Mouse (Mus musculus): ENCODE results near the gene Fam196b. TPM values are rescaled to one million over a fixed set of nuclear protein-coding genes. Genes with fewer than 3 reads are reported as not detected.

The Fam196b gene
- polyA plus RNA-seq, 1 experiment from 2014 or later: 0.20 TPM

DNA sequence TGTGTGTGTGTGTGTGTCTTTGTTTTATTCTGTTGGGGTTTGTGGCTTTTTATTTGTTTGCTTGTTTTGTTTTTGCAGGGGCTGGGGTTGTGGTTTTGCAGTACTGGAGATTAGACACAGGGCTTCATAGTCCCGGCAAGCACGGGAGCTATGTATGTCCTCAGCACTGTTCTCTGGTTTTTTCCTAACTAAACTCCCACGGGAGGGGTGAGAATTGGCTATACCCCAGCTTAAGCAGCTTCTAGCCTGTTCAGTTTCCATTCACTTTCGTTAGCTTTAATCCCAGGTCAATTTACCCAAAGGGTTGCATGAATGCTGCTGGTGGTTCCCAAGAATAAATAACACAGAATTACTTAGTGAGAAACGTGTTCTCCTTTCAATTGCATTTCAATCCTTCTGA, 92.2 kb downstream of the Fam196b start:
- H3K27me3 ChIP-seq (ENCODE audit: control insufficient read depth, insufficient read depth, low read length): no peaks in the 10 kb centered on the region
- no peak overlapping the region for H3K27ac ChIP-seq (ENCODE audit: low read length)
- H3K4me2 ChIP-seq (ENCODE audit: low read depth, low read length): no peak overlapping the region
- H3K36me3 ChIP-seq (ENCODE audit: control insufficient read depth, insufficient read depth): no peaks in the 10 kb centered on the region
- 41% methylated on average over 5 of the region's 5 CpGs for WGBS
- ATAC-seq (replicated peaks; ENCODE audit: extremely low read depth, insufficient read depth, low FRiP score): no peak
- no peak overlapping the region for H3K9ac ChIP-seq (ENCODE audit: low read length)
- no peak overlapping the region for H3K4me3 ChIP-seq (ENCODE audit: low read length)
- H3K4me1 ChIP-seq (ENCODE audit: control insufficient read depth, insufficient read depth, low read length): no peaks in the 10 kb centered on the region
- no peaks in the 10 kb centered on the region for H3K9me3 ChIP-seq (replicated peaks; ENCODE audit: control insufficient read depth, low read length)

- Histone ChIP-seq H3K9ac (ENCODE audit: low read length) (no peak overlapping the region), H3K36me3 (ENCODE audit: control insufficient read depth, insufficient read depth) (no peaks in the 10 kb centered on the region), H3K27ac (ENCODE audit: low read length) (no peak overlapping the region), H3K9me3 (replicated peaks; ENCODE audit: control insufficient read depth, low read length) (no peaks in the 10 kb centered on the region), H3K4me3 (ENCODE audit: low read length) (no peak overlapping the region), H3K4me1 (ENCODE audit: control insufficient read depth, insufficient read depth, low read length) (no peaks in the 10 kb centered on the region), H3K4me2 (ENCODE audit: low read depth, low read length) (no peak overlapping the region), H3K27me3 (ENCODE audit: control insufficient read depth, insufficient read depth, low read length) (no peaks in the 10 kb centered on the region)
- ATAC-seq (replicated peaks; ENCODE audit: extremely low read depth, insufficient read depth, low FRiP score): no peak
- 59% methylated on average over 9 of the region's 9 CpGs for WGBS
Measured at GRCm38 (mm10) chr11:34415884-34416618, 101.4 kb downstream of the Fam196b start.

DNA sequence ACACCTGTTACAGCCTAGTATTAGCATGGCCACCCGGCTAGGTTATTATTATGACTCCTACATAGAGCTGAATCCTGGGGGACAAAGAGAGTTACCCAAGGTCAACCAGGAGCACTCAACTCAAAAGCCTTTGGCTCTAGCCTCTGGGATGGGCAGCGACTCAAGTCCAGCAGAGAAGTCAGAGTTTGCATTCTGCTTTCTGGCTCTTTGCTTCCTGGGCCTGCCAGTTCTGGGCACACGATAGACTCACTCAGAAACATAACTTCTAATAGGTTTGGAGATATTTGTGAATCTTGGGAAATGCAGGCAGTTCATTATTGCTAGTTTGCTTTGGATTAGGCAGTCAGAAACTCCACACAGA, 102.0 kb downstream of the Fam196b start:
- Histone ChIP-seq H3K4me3 (ENCODE audit: low read length) (no peak overlapping the region), H3K4me2 (ENCODE audit: low read depth, low read length) (no peak overlapping the region), H3K36me3 (ENCODE audit: control insufficient read depth, insufficient read depth) (no peaks in the 10 kb centered on the region), H3K4me1 (ENCODE audit: control insufficient read depth, insufficient read depth, low read length) (no peaks in the 10 kb centered on the region), H3K9ac (ENCODE audit: low read length) (no peak overlapping the region), H3K9me3 (replicated peaks; ENCODE audit: control insufficient read depth, low read length) (no peaks in the 10 kb centered on the region), H3K27me3 (ENCODE audit: control insufficient read depth, insufficient read depth, low read length) (no peaks in the 10 kb centered on the region), H3K27ac (ENCODE audit: low read length) (no peak overlapping the region)
- 63% methylated on average over 3 of the region's 3 CpGs for whole genome bisulfite sequencing
- ATAC-seq (replicated peaks; ENCODE audit: extremely low read depth, insufficient read depth, low FRiP score): no peak

DNA sequence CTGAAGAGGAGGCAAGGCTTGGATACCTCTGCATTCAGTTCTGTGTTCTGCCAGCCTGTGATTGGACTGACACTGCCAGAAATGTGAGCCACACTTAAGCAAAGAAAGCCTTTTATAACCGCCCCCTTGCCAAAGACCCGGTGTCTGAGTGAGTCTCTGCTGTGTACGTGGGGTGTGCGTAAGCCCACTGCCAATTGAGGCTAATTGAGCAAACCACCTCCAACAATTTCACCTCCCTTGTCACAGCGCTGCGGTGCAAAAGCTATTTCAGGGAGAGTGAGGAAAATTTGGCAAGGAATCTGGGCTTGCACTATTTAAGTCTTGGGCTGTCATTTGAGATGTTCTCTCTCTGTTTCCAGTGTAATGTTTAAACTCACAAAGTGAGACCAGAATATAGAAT, 106.4 kb downstream of the Fam196b start:
- Histone ChIP-seq H3K9me3 (replicated peaks; ENCODE audit: control insufficient read depth, low read length) (no peaks in the 10 kb centered on the region), H3K4me1 (ENCODE audit: control insufficient read depth, insufficient read depth, low read length) (no peaks in the 10 kb centered on the region), H3K27me3 (ENCODE audit: control insufficient read depth, insufficient read depth, low read length) (no peaks in the 10 kb centered on the region), H3K9ac (ENCODE audit: low read length) (no peak overlapping the region), H3K4me2 (ENCODE audit: low read depth, low read length) (no peak overlapping the region), H3K4me3 (ENCODE audit: low read length) (no peak overlapping the region), H3K36me3 (ENCODE audit: control insufficient read depth, insufficient read depth) (no peaks in the 10 kb centered on the region), H3K27ac (ENCODE audit: low read length) (no peak overlapping the region)
- 77% methylated on average over 6 of the region's 6 CpGs for WGBS
- ATAC-seq (replicated peaks; ENCODE audit: extremely low read depth, insufficient read depth, low FRiP score): no peak

DNA sequence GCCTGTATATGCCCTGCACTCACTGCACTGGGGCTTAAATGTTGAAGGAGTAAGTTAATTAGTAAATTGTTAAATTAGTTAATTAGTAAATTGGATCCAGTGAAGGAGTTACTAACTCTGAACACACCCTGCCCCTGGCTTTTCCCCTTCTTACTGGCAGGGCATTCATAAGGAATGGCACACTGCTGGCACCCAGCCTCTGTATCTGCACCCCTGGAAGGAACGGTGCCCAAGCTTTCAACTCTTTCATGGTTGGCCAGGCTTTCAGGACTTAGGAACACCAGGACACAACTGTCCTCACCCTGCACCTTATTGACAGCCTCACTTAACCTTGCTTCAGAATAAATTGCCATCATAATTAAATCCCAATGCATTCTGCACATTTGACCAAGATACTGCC, 109.9 kb downstream of the Fam196b start:
- no peaks in the 10 kb centered on the region for H3K27me3 ChIP-seq (ENCODE audit: control insufficient read depth, insufficient read depth, low read length)

DNA sequence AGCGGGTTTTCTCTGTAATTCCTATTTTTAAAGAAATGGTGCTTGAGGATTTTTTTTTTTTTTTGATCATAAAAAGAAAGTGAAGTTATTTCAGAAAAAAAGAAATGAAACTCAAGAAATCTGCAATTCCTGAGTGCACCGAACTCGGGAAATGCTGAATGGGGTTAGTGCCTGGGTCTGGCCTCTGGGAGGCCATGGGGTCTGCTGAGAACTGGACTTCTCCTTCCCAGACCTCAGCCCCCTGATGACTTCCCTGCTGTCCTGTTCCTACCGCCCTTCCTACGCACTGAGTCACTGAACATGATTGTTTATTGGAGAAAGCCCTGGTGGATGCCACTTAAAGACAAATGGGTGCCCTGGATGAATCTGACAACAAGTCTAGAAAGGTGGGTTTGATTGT, 112.6 kb downstream of the Fam196b start:
- Histone ChIP-seq H3K4me3 (ENCODE audit: low read length) (no peak overlapping the region), H3K9ac (ENCODE audit: low read length) (no peak overlapping the region), H3K4me2 (ENCODE audit: low read depth, low read length) (no peak overlapping the region), H3K4me1 (ENCODE audit: control insufficient read depth, insufficient read depth, low read length) (no peaks in the 10 kb centered on the region), H3K27ac (ENCODE audit: low read length) (no peak overlapping the region), H3K9me3 (replicated peaks; ENCODE audit: control insufficient read depth, low read length) (no peaks in the 10 kb centered on the region), H3K27me3 (ENCODE audit: control insufficient read depth, insufficient read depth, low read length) (no peaks in the 10 kb centered on the region), H3K36me3 (ENCODE audit: control insufficient read depth, insufficient read depth) (no peaks in the 10 kb centered on the region)
- no peak for ATAC-seq (replicated peaks; ENCODE audit: extremely low read depth, insufficient read depth, low FRiP score)
- WGBS: 80% methylated on average over 5 of the region's 5 CpGs

More for the DNA sequence above, 109.9 kb downstream of the Fam196b start:
- no peaks in the 10 kb centered on the region for H3K9me3 ChIP-seq (replicated peaks; ENCODE audit: control insufficient read depth, low read length)
- no peak for ATAC-seq (replicated peaks; ENCODE audit: extremely low read depth, insufficient read depth, low FRiP score)
- no peak overlapping the region for H3K4me3 ChIP-seq (ENCODE audit: low read length)
- H3K36me3 ChIP-seq (ENCODE audit: control insufficient read depth, insufficient read depth): no peaks in the 10 kb centered on the region
- no peak overlapping the region for H3K9ac ChIP-seq (ENCODE audit: low read length)
- WGBS: 76% methylated on average over 1 of the region's 1 CpGs
- H3K4me2 ChIP-seq (ENCODE audit: low read depth, low read length): no peak overlapping the region
- no peak overlapping the region for H3K27ac ChIP-seq (ENCODE audit: low read length)
- no peaks in the 10 kb centered on the region for H3K4me1 ChIP-seq (ENCODE audit: control insufficient read depth, insufficient read depth, low read length)

- Histone ChIP-seq H3K4me2 (ENCODE audit: low read depth, low read length) (no peak overlapping the region), H3K4me1 (ENCODE audit: control insufficient read depth, insufficient read depth, low read length) (no peaks in the 10 kb centered on the region), H3K27ac (ENCODE audit: low read length) (no peak overlapping the region), H3K9ac (ENCODE audit: low read length) (no peak overlapping the region), H3K27me3 (ENCODE audit: control insufficient read depth, insufficient read depth, low read length) (no peaks in the 10 kb centered on the region), H3K9me3 (replicated peaks; ENCODE audit: control insufficient read depth, low read length) (no peaks in the 10 kb centered on the region), H3K4me3 (ENCODE audit: low read length) (no peak overlapping the region), H3K36me3 (ENCODE audit: control insufficient read depth, insufficient read depth) (no peaks in the 10 kb centered on the region)
- no peak for ATAC-seq (replicated peaks; ENCODE audit: extremely low read depth, insufficient read depth, low FRiP score)
- WGBS: 60% methylated on average over 4 of the region's 4 CpGs
Measured at GRCm38 (mm10) chr11:34430940-34431339, 116.3 kb downstream of the Fam196b start.

DNA sequence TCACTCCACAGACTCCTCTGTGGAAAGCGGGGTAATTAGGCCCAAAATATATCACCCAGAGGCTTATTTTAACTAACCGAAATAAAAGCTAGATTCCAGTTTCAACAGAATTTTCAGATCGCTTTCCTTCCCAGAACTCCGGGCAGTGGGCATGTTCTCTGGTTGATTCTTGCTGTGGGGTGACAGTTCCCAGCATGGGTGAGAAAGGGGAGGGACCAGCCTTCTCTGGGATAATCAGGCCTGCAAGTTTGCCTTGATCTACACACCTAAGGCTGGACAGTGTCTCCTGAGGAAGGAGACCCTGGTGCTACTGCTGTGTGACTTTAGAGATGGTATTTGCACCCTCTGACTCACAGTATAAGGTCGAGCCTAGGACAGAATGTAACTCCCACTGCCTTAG, 116.7 kb downstream of the Fam196b start:
- H3K36me3 ChIP-seq (ENCODE audit: control insufficient read depth, insufficient read depth): no peaks in the 10 kb centered on the region
- H3K27ac ChIP-seq (ENCODE audit: low read length): no peak overlapping the region
- H3K27me3 ChIP-seq (ENCODE audit: control insufficient read depth, insufficient read depth, low read length): no peaks in the 10 kb centered on the region
- 46% methylated on average over 5 of the region's 5 CpGs for WGBS
- H3K4me1 ChIP-seq (ENCODE audit: control insufficient read depth, insufficient read depth, low read length): no peaks in the 10 kb centered on the region
- no peak for ATAC-seq (replicated peaks; ENCODE audit: extremely low read depth, insufficient read depth, low FRiP score)
- H3K9me3 ChIP-seq (replicated peaks; ENCODE audit: control insufficient read depth, low read length): no peaks in the 10 kb centered on the region
- no peak overlapping the region for H3K4me3 ChIP-seq (ENCODE audit: low read length)
- no peak overlapping the region for H3K4me2 ChIP-seq (ENCODE audit: low read depth, low read length)
- H3K9ac ChIP-seq (ENCODE audit: low read length): no peak overlapping the region

- Histone ChIP-seq H3K9me3 (replicated peaks; ENCODE audit: control insufficient read depth, low read length) (no peaks in the 10 kb centered on the region), H3K4me3 (ENCODE audit: low read length) (no peak overlapping the region), H3K9ac (ENCODE audit: low read length) (no peak overlapping the region), H3K27me3 (ENCODE audit: control insufficient read depth, insufficient read depth, low read length) (no peaks in the 10 kb centered on the region), H3K4me1 (ENCODE audit: control insufficient read depth, insufficient read depth, low read length) (no peaks in the 10 kb centered on the region), H3K36me3 (ENCODE audit: control insufficient read depth, insufficient read depth) (no peaks in the 10 kb centered on the region), H3K4me2 (ENCODE audit: low read depth, low read length) (no peak overlapping the region), H3K27ac (ENCODE audit: low read length) (no peak overlapping the region)
- no peak for ATAC-seq (replicated peaks; ENCODE audit: extremely low read depth, insufficient read depth, low FRiP score)
- whole genome bisulfite sequencing: 78% methylated on average over 2 of the region's 2 CpGs
Measured at GRCm38 (mm10) chr11:34431978-34432377, 117.4 kb downstream of the Fam196b start.
